Mouse (Mus musculus) cortical plate, adult 2 months (tissue): ENCODE results near the gene Gmfb.

Experiments used
- CTCF ChIP-seq: fragments of 200-500 bp; IDR thresholded peaks from 2 replicates; pipeline ENCODE4 v1.5.1; 2011; ENCODE audit warnings: mild to moderate bottlenecking, control low read depth, low read length; ENCODE audit not compliant: insufficient read depth; ENCODE audit errors: extremely low read depth
- POLR2A ChIP-seq: fragments of 200-500 bp; IDR thresholded peaks from 2 replicates; pipeline ENCODE4 v1.6.1; 2011; ENCODE audit warnings: mild to moderate bottlenecking, low read length, control low read depth; ENCODE audit not compliant: insufficient read depth; ENCODE audit errors: extremely low read depth

GRCm38 (mm10) chr14:46783327-46783926, 38.6 kb downstream of the Gmfb start:
- TF ChIP-seq CTCF = no peak
- TF ChIP-seq POLR2A = no peak
